Mouse (Mus musculus) embryonic facial prominence, embryonic 14.5 days (tissue): ENCODE data around the gene Bad. TPM values are rescaled to one million over a fixed set of nuclear protein-coding genes. Genes with fewer than 3 reads are reported as not detected.

Source experiments
- ATAC-seq: fragments of 200-750 bp; cut with Nextera tagmentation; 2 replicates; pipeline ENCODE4 v1.8.0; 2017; ENCODE audit warnings: low read depth, moderate number of reproducible peaks, moderate TSS enrichment
- DNase-seq: peaks from one replicate; pipeline ENCODE4 v3.0.0-alpha.2; 2015; ENCODE audit warnings: low spot score
- H3K27ac ChIP-seq: fragments of 300-500 bp; sonication (generic); replicated peaks from 2 replicates; pipeline ENCODE4 v1.5.1; 2014; ENCODE audit warnings: low read depth, mild to moderate bottlenecking, low read length, moderate library complexity
- H3K27me3 ChIP-seq: fragments of 300-500 bp; sonication (generic); replicated peaks from 2 replicates; pipeline ENCODE4 v1.6.1; 2014; ENCODE audit warnings: low read length; ENCODE audit not compliant: control insufficient read depth, insufficient read depth
- H3K36me3 ChIP-seq: fragments of 300-500 bp; sonication (generic); 2 replicates; pipeline ENCODE4 v1.6.1; 2014; ENCODE audit warnings: low read length, mixed read lengths; ENCODE audit not compliant: control insufficient read depth, insufficient read depth
- H3K4me1 ChIP-seq: fragments of 300-500 bp; sonication (generic); 2 replicates; pipeline ENCODE4 v1.6.1; 2014; ENCODE audit warnings: antibody characterized with exemption, low read length; ENCODE audit not compliant: control insufficient read depth, insufficient read depth
- H3K4me2 ChIP-seq: fragments of 300-500 bp; sonication (generic); 2 replicates; pipeline ENCODE4 v1.6.1; 2014; ENCODE audit warnings: low read depth, mild to moderate bottlenecking, low read length, moderate library complexity, mixed read lengths
- H3K4me3 ChIP-seq: fragments of 300-500 bp; sonication (generic); 2 replicates; pipeline ENCODE4 v1.5.1; 2014; ENCODE audit warnings: low read depth, mild to moderate bottlenecking, low read length
- H3K9ac ChIP-seq: fragments of 300-500 bp; sonication (generic); 2 replicates; pipeline ENCODE4 v1.6.1; 2014; ENCODE audit warnings: low read depth, mild to moderate bottlenecking, low read length, moderate library complexity, mixed read lengths
- H3K9me3 ChIP-seq: fragments of 300-500 bp; sonication (generic); 2 replicates; pipeline ENCODE4 v1.6.1; 2016; ENCODE audit warnings: low read length; ENCODE audit not compliant: control insufficient read depth
- WGBS: fragments of 180-500 bp; shearing (Covaris S2); extraction: QIAGEN DNeasy Blood & Tissue Kit; methylation state at CpG from one replicate; pipeline ENCODE4 v1.1.7; 2014; 5-methylcytosine and 5-hydroxymethylcytosine counted together
- polyA plus RNA-seq: library from polyadenylated mRNA; unstranded; fragments of >200 nt; fragmentation: Nextera tagmentation; extraction: Ambion mirVana; gene quantifications from 2 replicates; pipeline ENCODE4 v1.2.1, GENCODE M21; 2014

Gene Bad
- polyA plus RNA-seq, 1 experiment from 2014 or later, result 70.7 TPM

DNA sequence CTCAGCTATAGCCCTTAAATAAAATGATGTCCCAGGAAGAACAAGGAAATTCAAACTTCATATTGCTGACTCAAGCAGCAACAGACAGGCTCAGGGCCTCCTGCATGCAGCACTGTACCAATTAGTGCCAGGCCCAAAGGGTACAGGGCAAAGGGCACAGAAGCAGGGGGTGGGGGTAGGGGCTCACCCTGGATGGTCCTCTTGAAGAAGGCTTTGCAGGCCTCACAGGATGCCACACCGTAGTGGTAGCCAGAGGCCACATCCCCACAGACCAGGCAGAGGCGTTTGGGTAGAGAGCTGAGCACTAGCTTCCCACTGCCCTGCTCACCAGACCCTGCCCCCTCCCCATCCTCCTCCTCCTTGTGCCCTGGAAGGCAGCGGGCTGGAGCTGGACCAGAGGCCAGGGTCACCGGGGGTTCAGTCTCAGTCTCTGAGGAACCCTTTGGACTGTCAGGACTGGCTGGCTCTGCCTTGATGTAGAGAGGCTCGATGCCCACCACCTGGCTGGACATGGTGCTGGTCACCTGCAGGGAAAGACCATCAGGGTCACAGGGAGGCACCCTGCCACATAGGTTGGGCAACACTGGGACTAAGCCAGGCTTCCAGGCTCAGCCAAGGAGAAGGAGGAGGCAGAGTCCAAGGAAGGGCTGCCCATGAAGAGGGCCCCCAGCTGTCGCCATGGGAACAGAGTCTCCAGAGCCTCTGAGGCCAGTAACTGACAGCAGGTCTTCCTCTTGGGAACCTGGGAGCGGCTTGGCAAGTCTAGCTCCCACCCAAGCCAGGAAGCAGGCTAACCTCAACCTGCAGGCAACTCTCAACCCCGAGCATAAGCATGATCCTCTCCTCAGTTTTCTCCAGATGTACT, 21.6 kb upstream of the Bad start:
- H3K36me3 ChIP-seq, result no peaks in the 10 kb centered on the region
- H3K4me2 ChIP-seq, result peak overlapping the region; percentile 93
- DNase-seq (peak; percentile 63), ATAC-seq (no peak)
- 49% methylated on average over 7 of the region's 8 CpGs for WGBS
- peak overlapping the region; percentile 77 for H3K9ac ChIP-seq
- no peaks in the 10 kb centered on the region for H3K9me3 ChIP-seq
- peaks cover 10% of the 10 kb centered on the region for H3K4me1 ChIP-seq
- peaks cover 24% of the 10 kb centered on the region for H3K27me3 ChIP-seq
- H3K4me3 ChIP-seq, result peak overlapping the region; percentile 69
- no peak overlapping the region for H3K27ac ChIP-seq

GRCm38 (mm10) chr19:6920741-6921636, 20.7 kb upstream of the Bad start:
- no peaks in the 10 kb centered on the region for H3K9me3 ChIP-seq
- H3K27ac ChIP-seq, result peak overlapping the region; percentile 67; the same call in 1 of the 2 replicates
- H3K4me2 ChIP-seq, result peak overlapping the region; percentile 93
- H3K4me3 ChIP-seq, result peak overlapping the region; percentile 69
- peak; percentile 45 for DNase-seq
- peak overlapping the region; percentile 77 for H3K9ac ChIP-seq
- ATAC-seq, result no peak; the same call in 1 of the 2 replicates
- H3K27me3 ChIP-seq, result peaks cover 33% of the 10 kb centered on the region
- no peaks in the 10 kb centered on the region for H3K36me3 ChIP-seq
- H3K4me1 ChIP-seq, result peaks cover 10% of the 10 kb centered on the region
- 2% methylated on average over 39 of the region's 48 CpGs for WGBS

GRCm38 (mm10) chr19:6921647-6922567, 19.8 kb upstream of the Bad start, which contains the start of gene Esrra:
Esrra (minus strand) TSS chr19:6921813.
- under 1% methylated on average over 48 of the region's 66 CpGs for WGBS
- Histone ChIP-seq H3K27ac (peak within 1 kb of the TSS; percentile 67; the same call in 1 of the 2 replicates), H3K4me3 (peak within 1 kb of the TSS; percentile 69), H3K9me3 (no peaks in the 10 kb centered on the region), H3K4me2 (peak within 1 kb of the TSS; percentile 93), H3K9ac (peak within 1 kb of the TSS; percentile 77), H3K4me1 (peaks cover 10% of the 10 kb centered on the region), H3K36me3 (no peaks in the 10 kb centered on the region), H3K27me3 (peaks cover 42% of the 10 kb centered on the region)
- peak; percentile 100 for DNase-seq
- peak; percentile 96 for ATAC-seq

- H3K4me1 ChIP-seq, result peaks cover 10% of the 10 kb centered on the region
- no peaks in the 10 kb centered on the region for H3K36me3 ChIP-seq
- H3K4me3 ChIP-seq, result no peak overlapping the region
- H3K27me3 ChIP-seq, result peaks cover 55% of the 10 kb centered on the region
- H3K4me2 ChIP-seq, result peak overlapping the region; percentile 93; the same call in 1 of the 2 replicates
- H3K9ac ChIP-seq, result no peak overlapping the region
- H3K27ac ChIP-seq, result no peak overlapping the region
- ATAC-seq (no peak), DNase-seq (no peak)
- no peaks in the 10 kb centered on the region for H3K9me3 ChIP-seq
- whole genome bisulfite sequencing, result 60% methylated on average over 6 of the region's 6 CpGs
Observed at GRCm38 (mm10) chr19:6922901-6923735, 18.5 kb upstream of the Bad start.

- peak; percentile 89 for DNase-seq
- H3K9ac ChIP-seq, result peak overlapping the region; percentile 53
- no peaks in the 10 kb centered on the region for H3K9me3 ChIP-seq
- H3K4me1 ChIP-seq, result peaks cover 10% of the 10 kb centered on the region
- H3K27ac ChIP-seq, result no peak overlapping the region
- H3K27me3 ChIP-seq, result peaks cover 68% of the 10 kb centered on the region
- peak overlapping the region; percentile 29 for H3K4me3 ChIP-seq
- no peaks in the 10 kb centered on the region for H3K36me3 ChIP-seq
- 5% methylated on average over 38 of the region's 39 CpGs for WGBS
- ATAC-seq, result no peak
- peak overlapping the region; percentile 46 for H3K4me2 ChIP-seq
Observed at GRCm38 (mm10) chr19:6924461-6925306, 17.0 kb upstream of the Bad start.

GRCm38 (mm10) chr19:6925307-6925573, 16.4 kb upstream of the Bad start, which contains the start of gene Catsperz:
Catsperz (minus strand) TSS chr19:6925380.
- H3K9me3 ChIP-seq, result no peaks in the 10 kb centered on the region
- no peak for DNase-seq
- peaks cover 9% of the 10 kb centered on the region for H3K4me1 ChIP-seq
- peaks cover 72% of the 10 kb centered on the region for H3K27me3 ChIP-seq
- peak within 1 kb of the TSS; percentile 29 for H3K4me3 ChIP-seq
- H3K27ac ChIP-seq, result no peak within 1 kb of the TSS; the same call in 1 of the 2 replicates
- WGBS, result 1% methylated on average over 9 of the region's 9 CpGs
- no peak for ATAC-seq
- H3K4me2 ChIP-seq, result peak within 1 kb of the TSS; percentile 46
- H3K9ac ChIP-seq, result peak within 1 kb of the TSS; percentile 53
- H3K36me3 ChIP-seq, result no peaks in the 10 kb centered on the region
